Mouse (Mus musculus): ENCODE data around the gene Frem1.
A peak's percentile ranks its signal among the peaks of the same experiment; 100 is the strongest.

Gene Frem1

DNA sequence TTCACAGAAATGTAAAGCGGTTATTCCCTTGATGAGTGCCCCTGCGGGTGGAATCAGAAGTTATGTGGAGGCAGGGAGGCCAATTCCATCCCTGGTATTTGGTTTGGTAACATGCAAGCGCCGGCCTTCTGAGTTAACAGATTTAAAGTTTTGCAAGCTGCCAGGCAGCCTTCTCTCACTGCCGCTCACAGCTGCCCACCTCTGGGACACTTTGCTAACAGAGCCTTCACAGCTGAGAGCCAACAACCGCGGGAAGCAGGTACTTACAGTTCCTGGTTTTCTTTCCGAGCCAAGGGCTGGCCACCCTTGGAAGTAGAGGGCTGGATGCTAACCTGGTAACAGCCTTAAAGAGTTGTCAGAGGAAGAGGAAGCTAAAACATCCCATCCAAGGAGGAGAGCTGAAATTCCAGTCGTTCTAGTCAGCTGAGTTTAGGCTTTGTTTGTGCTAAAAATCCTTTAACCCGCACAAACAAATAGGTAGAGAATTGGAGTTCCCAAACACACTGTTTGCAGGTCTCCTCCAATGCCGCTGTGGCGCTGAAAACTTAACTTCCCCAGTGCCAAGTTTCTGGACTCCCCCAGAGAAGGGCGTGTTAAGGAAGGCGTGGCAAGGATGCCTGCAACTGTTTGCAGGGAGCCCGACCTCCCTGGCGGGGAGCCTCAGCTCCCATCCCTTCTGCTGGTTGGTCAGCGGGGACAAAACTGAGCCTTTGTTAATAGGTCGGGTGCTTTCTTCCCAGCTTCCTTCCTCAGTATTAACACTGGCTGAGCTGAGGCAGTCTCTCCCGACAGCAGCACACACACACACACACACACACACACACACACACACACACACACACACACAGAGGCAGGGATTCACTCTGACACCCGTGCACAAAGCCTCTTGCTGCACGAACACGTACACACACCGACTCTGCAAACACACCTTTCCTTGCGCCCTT, at the start of gene Frem1:
Gene Frem1, minus strand, starts transcription at position 706 of the 944 bp plus-strand sequence.
- DNase-seq (ENCODE audit: low read depth, low spot score), result peak; percentile 18

DNA sequence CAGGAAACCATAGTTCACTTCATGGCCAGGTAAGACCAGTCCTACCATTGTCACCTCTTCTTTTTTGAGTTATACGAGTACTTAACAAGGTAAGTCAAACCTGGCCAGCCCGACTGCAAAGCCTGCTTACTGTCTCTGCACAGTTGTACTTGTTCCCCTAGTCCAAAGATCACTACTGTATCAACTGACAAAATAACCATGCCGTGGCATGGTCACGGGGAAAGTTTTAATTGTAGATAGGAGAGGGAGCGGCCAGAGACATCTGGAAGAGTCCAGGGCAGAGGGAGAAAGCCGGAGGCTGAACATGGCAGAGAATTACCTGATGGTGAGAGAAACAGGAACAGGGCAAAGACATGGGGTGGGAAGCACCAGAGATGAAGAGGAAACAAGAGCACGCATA, 46.9 kb upstream of the Frem1 start:
- no peak for DNase-seq (ENCODE audit: low read depth, low spot score)

GRCm38 (mm10) chr4:83093941-83094340, 41.8 kb upstream of the Frem1 start:
- no peak for DNase-seq (ENCODE audit: low read depth, low spot score)

DNA sequence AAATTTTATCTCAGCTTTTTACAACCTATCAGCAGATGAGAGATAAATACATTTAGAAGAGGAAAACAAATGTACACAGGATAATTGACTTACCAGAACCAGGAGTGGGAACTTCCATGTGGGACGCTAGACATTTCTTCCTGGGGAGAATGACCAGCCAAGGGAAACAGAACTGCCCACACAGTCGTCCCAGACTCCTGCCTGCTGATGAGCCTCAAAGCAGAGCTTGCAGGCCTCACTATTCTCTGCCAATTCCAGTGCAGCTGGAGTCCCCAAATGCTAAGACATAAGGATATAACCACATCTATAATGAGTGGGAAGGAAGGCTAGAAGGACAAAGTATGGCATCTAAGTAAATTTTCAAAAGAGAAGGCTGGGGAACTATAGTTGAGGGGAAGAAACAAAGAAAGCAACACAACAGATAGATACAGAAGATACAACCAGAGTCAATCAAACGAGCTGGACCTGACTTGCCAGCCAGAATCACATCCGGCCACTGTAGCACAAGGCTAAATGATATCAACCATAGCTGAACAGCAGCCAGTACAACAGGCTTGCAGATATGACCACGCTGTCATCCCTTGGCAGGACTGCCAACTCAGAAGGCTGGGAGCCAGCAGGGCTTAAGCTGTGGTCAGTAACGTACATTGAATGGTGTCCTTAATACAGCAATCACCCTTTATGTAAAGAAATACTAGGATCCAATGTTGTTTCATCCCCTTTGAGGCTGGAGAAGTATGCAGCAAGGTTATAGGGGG, 38.7 kb upstream of the Frem1 start:
- no peak for DNase-seq (ENCODE audit: low read depth, low spot score)

GRCm38 (mm10) chr4:83080364-83081174, 28.4 kb upstream of the Frem1 start:
- DNase-seq (ENCODE audit: low read depth, low spot score), result no peak

DNA sequence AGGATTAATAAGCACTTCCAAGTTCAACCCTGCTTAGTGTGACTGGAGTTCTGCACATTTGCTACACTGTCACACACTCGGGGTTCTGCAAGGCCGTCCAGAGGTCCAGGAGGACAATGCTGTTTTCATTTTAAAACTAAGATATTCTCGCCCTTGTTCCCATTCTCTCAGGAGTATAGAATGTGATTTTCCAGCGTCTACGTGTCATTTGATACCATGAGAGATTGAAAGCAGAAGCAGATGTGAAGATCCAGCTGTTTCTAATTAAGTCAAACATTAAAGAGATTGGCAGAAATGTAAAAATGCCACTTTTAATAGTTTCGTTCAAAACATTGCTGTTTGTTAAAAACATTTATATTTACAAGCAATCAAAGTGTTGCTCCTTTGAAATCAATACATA, 12.1 kb upstream of the Frem1 start:
- DNase-seq (ENCODE audit: low read depth, low spot score), result no peak

DNA sequence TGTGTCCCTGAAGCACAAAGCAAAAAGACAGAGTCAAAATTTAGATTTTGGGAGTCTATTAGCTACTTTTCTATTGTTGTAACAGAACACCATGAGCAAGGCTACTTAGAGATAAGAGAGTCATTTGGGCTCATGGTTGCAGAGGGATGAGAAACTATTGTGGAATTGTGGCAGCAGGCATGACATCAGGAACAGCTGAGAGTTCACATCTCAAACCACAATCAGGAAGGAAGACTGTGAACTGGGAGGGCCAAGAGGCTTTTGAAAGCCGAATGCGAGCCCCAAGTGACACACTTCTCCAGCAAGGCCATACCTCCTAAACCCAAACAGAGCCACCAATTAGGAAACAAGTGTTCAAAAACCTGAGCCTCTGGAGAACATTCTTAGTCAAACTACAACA, 9.4 kb upstream of the Frem1 start:
- no peak for DNase-seq (ENCODE audit: low read depth, low spot score)

DNA sequence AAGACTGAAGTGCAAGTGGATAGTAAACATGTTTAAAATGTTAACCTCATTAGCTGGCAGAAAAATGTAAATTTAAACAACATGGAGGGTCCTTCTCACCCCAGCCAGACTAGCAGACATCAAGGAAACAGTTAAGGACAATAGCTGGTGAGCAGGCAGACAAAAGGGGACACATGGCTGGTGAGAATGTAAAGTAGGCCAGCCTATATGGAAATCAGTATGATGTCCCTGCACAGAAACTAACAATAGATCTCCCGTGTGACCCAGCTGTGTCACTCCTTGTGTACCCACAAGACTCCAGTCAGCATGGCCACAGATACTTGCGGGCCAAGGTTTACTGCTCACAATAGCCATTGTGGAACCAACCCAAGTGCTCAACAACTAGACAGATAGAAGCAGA, 6.5 kb upstream of the Frem1 start:
- DNase-seq (ENCODE audit: low read depth, low spot score), result no peak

DNA sequence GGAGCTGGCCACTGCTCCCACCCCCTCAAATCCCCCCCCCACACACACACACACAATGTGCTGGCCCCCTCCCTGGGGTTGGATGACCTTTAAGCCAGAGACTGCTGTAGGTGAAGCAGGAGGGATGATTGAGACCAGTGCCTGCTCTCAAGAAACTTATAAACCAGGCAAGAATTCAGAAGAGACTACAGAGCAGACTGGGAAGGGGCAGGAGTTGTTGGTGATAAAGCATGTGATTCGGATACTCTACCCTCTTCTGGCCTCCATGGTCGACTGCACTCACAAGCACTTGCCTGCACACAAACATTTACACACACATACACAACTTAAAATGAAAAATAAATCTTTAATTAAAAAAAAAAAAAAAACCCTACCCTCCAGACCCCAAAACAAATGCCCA, 6.0 kb upstream of the Frem1 start:
- no peak for DNase-seq (ENCODE audit: low read depth, low spot score)

- DNase-seq (ENCODE audit: low read depth, low spot score), result no peak
Observed at GRCm38 (mm10) chr4:83056496-83056895, 4.4 kb upstream of the Frem1 start.

DNA sequence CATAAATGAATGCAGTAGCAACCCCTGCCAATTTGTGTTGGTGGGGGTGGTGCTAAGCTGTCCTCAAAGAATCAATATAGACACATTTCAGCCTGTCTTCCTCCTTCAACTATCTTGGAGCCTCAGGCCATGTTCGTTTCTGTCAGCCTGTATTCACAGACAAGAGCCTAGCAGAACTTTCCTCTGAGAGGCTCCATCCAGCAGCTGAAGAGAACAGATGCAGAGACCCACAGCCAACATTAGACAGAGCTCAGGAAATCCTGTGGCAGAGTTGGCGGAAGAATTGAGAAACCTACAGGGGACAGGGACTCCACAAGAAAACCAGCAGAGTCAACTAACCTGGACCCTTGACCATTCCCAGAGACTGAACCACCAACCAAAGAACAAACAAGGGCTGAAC, 3.3 kb upstream of the Frem1 start:
- no peak for DNase-seq (ENCODE audit: low read depth, low spot score)

DNA sequence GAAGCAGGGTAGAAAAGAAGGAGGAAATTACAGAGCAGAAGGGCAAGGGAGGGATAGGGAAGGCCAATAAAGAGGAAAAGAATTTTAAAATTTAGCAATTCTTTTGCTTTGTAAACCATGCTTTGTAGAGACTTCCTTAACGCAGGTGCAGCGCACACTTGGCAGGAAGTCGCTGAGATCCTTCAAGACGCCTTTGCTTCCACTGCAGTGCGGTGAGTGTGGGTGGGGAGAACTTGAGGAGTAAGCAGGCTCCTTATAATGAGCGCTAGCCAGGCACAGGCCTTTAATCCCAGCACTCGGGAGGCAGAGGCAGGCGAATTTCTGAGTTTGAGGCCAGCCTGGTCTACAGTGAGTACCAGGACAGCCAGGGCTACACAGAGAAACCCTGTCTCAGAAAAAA, 1.1 kb upstream of the Frem1 start:
- DNase-seq (ENCODE audit: low read depth, low spot score), result no peak

DNA sequence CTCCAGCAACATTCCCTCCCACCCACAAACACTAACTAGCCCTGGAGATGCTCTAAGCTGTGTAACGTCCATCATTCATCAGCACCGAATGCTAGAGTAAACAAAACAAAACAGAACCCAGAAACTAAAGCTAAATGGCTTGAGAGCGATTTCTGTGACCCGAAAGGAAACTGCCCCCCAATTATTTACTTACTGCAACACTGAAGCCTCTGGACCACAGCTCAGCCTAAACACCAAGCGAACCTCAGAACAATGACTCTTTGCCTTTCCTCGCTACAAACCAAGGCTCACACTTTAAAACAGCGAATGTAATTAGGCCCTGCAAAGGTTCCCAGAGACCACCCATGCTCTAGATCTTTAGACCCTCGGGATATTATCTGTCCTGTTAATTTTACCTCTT, 963 bp downstream of the Frem1 start:
- DNase-seq (ENCODE audit: low read depth, low spot score), result no peak

DNA sequence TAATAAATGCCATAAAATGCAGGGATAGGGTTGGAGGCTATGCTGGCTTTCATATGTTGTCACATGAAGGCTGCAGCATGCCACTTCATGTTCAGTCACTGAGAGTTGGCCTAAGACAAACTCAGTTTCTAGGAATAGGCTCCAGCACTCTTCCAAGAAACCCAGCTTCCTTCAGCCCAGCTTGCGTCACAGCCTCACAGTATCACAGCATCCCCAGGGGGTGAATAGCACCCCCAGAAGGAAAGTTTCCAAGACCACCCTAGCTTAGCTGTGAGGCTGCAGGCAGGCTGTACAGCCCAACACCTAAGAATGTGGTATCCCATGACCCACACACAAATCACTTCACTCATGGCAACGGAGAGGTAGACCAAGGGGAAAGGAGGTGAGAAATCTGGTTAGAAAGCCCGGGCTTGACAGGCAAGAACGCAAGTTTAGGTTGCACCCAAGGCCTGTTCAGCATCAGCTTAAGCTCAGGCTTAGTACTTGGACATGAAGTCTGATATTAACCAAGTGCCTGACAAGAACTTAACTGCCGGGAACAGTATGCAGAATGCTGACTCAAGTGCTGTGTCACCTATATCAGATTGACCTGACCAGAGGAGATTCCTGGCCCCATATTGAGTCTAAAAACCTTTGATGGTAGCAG, 1.9 kb downstream of the Frem1 start:
- no peak for DNase-seq (ENCODE audit: low read depth, low spot score)

DNA sequence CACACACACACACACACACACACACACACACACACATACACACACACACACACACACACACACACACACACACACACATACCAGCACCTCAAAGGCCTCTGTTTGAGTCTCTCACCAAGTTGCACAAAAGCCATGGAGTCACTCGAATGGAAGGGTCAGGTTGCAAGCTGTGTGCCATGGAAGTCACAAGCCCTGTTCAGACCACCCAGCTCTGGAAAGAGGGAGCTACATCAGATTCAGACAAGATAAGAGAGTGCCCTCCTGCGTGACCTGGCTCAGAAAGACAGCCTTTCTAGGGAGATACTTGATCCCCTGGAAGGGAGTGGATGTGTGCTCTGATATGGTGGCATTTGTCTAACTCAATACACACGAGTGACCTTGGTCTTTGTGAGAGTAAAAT, 2.9 kb downstream of the Frem1 start:
- no peak for DNase-seq (ENCODE audit: low read depth, low spot score)

- no peak for DNase-seq (ENCODE audit: low read depth, low spot score)
Observed at GRCm38 (mm10) chr4:83048561-83048960, 3.6 kb downstream of the Frem1 start.

GRCm38 (mm10) chr4:83046806-83047205, 5.3 kb downstream of the Frem1 start:
- no peak for DNase-seq (ENCODE audit: low read depth, low spot score)

GRCm38 (mm10) chr4:83046069-83046468, 6.1 kb downstream of the Frem1 start:
- DNase-seq (ENCODE audit: low read depth, low spot score), result no peak

- no peak for DNase-seq (ENCODE audit: low read depth, low spot score)
Observed at GRCm38 (mm10) chr4:83045266-83045665, 6.9 kb downstream of the Frem1 start.

DNA sequence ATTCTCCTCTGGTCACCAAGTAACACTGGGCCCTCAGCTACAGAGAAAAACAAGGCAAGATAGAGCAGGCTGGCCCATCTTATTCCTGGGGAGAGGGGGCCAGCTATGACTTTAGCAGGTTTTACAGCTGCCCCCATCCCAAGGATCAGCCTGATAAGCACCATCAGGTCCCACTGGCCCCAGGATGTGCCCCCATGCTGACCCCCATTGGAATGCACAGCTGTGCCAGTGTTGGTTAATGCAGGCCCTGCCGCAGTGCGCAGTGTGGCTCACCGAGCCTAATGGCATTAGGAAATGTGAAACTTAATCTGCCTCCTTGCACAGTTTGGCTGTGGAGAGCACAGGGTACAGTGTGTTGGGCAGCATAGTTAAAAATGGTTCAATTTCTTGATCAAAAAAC, 11.4 kb downstream of the Frem1 start:
- no peak for DNase-seq (ENCODE audit: low read depth, low spot score)

DNA sequence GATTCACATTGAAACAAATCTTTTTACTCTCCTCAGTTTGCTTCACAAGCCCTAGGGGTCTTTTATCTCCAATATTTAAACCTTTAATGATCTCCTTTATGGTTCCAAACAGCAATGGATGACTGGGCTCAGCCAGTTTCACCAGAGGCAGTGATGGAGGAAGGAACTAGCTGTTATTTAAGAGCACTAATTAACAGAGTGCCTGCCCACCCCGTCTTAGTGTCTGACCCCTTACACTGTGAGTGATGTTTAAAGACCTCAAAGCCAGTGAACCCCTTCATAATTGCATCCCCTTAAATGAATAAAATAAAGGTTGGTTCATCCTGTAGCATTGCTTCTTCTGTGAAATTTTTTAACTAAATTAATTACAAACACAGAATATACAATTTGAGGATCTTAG, 19.4 kb downstream of the Frem1 start:
- no peak for DNase-seq (ENCODE audit: low read depth, low spot score)

GRCm38 (mm10) chr4:83031591-83031990, 20.5 kb downstream of the Frem1 start:
- no peak for DNase-seq (ENCODE audit: low read depth, low spot score)

Measured in skeletal muscle tissue, adult 2 months (tissue).